Mouse (Mus musculus) R1 (cell line): Measurements from ENCODE around the gene Prdm10.

Experiments used
- DNase-seq: peaks from one replicate; pipeline ENCODE4 v3.0.0-alpha.2; 2018; ENCODE audit warnings: low read depth, low spot score

Prdm10 gene

DNA sequence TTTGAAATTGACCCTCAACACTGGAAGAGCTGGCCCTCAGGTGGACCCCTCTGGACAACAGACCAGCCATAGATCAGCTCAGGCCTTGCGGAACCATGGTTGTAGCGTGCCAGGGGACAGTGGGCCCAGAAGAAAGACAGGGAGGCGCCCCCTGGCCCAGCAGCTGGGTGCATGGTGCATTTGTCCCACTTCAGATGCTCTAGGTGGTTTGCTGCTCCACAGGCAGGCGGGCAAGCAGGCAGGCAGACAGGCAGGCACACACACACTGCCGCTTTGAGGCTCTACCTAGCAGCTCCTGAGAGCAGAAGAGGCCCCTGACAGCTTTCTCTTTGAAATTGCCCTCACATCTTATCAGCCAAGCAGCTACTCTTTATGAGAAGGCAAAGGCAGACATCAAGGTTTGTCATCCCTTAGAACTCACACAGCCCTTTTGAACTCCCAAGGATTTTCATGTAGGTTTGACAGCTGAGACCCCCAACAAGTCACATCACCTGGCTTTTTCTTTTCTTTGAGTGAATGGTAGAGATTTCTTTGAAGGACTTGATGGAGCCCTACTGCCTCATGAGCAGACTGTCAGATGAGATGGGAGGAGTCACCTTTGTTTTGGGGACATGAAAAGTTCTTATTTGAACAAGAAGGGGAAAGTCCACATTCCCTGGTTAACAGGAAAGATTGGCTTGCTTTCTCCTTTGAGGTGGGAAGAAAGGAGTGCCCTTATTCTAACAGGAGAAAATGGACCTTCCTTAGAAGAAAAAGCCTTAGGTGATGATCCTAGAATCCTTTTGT is 21.4 kb downstream of the Prdm10 start:
- DNase-seq: no peak

DNA sequence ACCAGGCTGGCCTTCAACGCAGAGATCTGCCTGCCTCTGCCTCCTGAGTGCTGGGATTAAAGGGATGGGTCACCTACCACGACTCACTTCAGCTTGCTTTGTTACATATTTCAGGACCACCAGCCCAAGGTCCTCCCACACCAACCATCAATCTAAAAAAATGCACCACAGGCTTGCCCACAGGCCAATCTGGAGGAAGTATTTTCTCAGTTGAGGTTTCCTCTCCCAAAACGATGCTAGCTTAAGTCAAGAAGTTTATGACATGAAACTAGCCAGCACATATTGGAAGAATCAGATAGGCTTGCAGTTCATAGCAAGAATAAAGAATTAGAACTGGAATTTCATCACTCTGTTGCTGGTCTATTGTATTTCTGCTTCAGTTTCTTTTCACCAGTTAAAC is 24.0 kb downstream of the Prdm10 start:
- DNase-seq: no peak

DNA sequence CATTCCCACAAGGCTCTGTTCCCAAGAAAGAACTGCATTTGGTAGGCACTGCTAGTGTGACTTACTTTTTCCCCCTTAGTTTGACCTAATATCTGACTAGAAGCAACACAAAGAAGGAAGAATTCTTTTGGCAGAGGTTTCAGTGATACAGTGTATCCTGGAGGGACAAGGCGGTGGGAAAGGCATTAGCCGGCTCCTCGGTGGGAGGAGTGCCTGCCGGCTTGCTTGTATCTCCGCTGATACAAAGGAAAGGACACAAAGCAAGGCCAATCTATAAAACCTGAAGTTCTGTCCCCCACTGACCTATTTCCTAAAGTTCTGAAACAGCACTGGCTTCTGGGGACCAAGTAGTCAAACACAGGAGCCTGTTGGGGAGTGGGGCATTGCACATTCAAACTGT is 24.8 kb downstream of the Prdm10 start:
- DNase-seq: no peak

DNA sequence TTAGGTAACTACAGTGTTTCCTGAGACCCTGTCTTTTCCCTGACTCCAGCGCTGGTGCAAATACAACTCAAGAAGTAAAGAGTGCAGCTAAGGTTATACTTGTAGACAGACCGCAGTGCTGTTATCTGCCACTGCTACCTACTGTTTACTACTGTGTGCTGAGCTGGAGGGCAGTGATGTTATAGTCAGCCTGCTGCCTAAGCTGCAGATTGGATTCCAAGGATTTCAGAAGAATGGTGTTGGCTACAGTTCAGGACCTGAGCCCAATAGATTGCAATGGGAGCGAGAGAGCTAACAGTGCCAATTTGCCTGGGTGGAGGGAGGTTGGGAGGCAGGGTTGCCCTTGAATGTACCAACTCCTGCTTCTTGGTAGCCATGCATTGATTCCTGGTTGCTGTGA is 25.5 kb downstream of the Prdm10 start:
- no peak for DNase-seq

DNA sequence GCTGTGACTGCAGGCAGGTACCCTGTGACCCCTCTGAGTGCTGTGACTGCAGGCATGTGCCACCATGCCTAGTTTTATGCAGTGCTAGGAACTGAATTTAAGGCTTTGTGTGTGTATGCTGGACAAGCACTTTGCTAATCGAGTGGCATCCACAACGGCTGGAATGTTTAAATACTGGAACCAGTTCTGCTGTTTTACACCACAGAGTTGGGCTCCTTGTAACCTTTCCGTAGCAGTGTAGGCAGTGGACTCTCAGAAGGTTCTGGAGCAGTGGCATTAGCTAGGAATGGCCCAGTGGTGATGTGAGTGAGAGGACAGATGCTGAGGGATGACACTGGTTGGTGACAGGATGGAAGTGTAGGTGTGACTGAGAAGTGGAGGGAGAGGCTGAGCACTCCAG is 26.9 kb downstream of the Prdm10 start:
- DNase-seq: no peak

DNA sequence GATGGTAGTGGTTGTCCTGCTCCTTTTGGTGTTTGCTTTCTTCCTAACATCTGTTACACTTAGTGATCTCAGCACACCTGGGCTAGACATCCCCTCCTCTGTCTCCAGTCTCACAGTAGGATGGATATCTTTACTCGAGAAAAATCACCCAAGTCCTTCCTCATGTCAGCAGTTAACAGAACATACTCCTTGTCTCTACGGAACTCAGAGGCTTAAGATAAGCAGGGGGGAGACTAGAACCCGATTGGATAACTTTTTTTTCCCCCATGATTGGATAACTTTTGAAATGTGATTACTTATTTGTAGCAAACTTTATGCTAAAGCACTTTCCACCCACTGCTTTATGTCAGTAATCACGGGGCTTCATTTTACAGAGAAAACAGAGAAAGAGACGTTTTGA is 28.7 kb downstream of the Prdm10 start:
- no peak for DNase-seq

DNA sequence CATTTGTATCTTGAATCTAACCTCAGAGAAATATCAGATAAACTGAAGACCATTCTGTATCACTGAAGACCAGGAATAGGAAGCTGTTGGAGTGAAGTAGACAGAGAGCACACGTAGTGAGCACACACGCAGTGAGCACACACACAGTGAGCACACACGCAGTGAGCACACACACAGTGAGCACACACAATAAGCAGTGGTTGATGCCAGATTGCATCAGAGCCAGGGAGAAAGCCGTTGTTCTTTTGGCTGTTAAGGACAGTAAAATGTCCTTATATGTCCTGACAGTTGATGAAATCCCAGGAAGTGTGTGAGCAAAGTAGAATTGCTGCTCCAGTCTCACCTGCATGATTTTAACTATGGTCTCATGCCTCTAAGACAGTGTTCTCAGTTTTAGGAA is 30.3 kb downstream of the Prdm10 start:
- DNase-seq: no peak

DNA sequence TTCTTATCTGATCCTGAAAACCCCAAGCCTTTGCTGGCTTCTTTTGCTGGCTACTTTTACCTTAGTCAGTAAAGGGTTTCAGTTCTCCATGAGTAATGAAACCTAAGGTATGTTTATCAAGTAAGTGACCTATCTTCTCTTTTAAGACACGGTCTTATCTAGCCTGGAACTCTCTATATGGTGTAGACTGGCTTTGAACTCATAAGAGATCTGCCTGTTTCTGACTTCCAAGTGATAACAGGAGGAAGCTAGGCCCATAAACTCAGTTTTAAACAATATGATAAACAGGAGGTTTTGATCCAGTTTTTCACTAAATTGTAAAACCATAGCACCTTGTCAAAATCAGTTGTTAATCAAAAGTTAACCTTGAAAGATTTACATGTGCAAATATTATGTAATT is 33.5 kb downstream of the Prdm10 start:
- no peak for DNase-seq

DNA sequence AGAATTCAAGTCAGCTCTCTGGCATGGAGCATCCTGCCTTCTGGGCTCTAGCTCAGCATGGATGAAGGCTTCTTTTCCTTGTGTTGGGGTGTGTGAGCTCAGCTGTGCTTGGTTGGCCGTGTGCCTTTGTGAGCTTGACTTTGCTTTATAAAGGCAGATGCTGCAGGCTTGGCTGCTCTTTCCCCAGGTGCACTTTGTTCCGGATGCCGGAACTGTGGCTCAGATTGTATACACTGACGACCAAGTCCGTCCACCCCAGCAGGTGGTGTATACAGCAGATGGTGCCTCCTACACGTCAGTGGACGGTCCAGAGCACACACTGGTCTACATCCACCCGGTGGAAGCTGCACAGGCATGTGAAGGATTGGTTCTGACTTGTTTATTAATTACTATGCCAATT is 35.6 kb downstream of the Prdm10 start:
- peak; percentile 76 for DNase-seq

DNA sequence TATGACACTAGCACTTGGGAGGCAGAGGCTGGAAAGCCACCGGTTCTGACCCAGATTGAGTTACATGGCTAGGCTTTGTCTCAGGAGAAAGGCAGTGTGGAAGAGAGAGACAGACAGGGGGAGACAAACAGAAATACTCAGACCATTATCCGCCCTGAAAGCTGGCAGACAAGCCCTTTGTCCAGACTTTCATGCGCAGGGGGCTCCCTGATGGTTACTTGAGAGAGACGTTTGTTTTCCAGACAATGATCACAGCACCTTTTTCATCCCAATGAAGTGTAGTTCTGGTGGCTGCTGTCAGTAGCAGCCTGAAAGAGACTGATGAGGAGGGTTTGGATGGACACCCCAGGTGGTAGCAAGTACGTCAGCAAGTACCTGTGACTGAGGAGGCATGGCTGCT is 38.6 kb downstream of the Prdm10 start:
- DNase-seq: peak; percentile 58

DNA sequence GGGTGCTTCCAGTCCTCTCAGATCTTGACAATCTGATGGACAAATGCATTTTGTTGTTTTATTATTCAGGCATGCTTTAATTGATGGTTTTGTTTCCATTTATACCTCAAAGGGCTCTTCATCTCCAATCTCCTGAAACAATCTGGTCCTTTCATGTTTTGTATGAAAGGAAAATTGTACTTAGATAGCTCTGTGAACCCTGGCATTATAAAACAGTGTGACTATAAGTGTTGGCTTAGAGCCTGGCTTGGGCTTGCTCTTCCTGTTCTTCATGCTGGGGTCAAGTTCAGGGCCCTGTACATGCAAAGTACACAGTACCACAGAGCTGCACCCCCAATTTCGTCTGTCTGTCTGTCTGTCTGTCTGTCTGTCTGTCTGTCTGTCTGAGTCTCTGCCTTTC is 40.4 kb downstream of the Prdm10 start:
- no peak for DNase-seq

DNA sequence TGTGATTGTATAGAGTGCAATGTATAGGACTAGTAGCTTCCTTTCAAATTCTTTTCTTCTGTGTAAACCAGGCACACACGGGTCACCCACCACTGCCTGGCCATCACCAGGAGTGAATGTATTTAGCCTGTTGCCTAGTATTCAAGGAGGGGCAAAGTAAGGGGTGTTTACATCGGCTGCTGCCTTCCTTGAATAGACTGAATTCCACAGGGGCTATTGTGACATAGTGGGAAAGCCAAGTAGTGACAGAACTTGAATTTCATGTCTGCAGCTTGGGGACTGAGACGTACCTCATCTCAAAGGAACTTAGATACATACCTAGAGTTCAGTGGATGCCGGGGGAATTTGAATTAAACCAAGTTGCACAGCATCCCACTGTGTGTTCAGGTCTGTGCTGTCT is 41.2 kb downstream of the Prdm10 start:
- peak; percentile 23 for DNase-seq

DNA sequence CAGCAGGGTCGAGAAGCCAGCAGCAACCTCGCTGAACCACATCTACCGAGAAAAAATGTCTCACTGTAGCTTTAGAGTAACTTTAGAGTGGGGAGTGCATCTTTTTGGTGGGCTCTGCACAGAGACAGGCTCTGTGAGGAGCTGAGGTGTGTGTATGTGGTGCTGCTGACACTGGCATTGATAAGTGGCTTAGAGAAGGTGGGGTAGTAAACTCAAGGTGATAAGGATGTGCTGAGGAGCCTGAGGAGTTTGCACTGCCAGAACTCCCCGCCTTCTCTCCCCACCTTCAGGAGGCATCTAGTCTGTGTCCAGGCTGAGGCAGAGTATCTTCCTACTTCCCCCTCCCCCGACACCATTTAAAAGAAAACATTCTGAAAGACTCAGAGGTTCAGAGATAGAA is 41.8 kb downstream of the Prdm10 start:
- DNase-seq: no peak

DNA sequence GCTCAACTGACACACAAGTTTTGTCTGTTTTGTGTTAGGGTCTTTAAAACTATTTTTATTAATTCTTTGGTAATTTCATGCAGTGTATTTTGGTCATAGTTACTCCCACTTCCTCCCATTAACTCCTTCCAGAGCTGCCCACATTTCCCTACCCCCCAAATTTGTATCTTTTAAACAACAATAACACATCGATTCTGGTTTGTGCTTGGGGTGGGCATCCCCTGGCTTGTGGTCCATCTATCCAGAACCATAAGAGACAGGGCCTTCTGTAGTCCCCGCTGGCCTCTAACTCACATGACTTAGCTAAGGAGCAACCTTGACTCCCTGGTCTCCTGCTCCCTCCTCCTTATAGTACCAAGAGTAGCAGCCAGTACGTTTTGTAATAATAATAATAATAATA is 50.5 kb downstream of the Prdm10 start:
- DNase-seq: no peak

DNA sequence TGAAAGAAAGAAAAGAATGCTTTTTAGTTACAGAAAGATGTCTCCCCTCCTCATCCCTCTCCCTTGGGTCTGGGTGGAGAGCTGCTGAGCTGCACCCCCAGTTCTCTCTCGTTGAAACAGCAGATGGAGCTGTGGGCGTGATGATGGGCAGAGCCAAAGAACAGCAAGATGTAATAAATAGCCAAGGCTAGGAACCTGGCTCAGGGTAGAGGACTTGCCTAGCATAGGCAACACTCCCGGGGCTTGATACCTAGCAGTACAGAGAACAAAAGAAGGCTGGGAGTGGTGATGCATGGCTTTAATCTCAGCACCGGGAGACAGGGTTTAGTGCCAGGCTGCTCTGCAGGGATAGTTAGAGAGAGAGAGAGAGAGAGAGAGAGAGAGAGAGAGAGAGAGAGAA is 50.9 kb downstream of the Prdm10 start:
- no peak for DNase-seq

DNA sequence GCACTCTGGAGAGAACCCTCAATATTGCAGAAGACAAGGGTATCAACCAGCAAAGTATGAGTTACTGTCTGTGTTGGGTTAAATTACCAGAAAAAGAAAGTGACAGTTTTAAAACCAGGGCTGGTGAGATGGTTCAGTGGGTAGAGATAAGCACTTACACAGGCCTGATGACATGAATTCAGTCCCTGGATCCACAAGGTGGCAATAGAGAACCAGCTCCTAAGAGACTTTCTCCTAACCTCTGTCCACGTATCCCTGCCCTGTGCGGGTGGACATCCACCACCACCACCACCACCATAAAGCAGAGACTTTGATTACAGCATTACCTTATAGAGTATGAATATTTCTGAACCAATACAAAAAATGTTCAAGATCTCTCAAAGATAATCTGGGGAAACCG is 51.6 kb downstream of the Prdm10 start:
- DNase-seq: peak; percentile 33

DNA sequence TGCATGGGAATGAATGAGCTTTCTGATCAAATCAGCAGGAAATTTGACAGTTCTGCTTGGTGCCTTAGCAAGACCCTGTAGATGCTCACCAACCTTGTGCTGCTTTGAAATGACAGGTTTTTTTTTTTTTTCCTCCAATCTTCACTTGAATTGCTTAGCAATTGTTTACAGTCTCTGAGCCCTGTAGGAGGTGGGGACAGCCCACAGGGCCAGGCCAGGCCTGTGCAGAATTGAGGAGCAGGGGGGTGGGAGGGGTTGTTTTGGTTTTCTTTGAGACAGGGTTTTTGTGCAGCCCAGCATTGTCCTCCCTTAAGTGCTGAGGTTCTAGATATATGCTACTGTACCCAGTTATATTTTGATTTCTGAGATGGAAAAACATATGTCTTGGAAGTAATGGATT is 52.5 kb downstream of the Prdm10 start:
- DNase-seq: no peak

DNA sequence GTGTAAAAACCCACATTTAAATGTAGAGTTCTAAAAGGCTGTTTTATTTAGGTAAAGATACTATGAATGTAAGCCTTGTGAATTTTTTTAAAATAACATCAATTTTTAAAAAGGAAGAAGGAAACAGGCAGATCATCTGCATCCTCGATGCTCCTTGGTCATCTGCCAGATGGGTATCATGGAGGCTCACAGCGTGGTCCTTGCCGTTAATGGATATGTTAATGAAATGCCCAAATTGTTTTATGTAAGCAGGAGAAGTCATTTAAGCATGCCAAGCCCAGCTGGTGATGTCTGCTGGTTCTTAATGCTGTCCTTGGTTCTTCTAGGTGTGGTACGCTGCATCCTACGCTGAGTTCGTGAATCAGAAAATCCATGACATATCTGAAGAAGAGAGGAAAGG is 54.7 kb downstream of the Prdm10 start:
- no peak for DNase-seq

DNA sequence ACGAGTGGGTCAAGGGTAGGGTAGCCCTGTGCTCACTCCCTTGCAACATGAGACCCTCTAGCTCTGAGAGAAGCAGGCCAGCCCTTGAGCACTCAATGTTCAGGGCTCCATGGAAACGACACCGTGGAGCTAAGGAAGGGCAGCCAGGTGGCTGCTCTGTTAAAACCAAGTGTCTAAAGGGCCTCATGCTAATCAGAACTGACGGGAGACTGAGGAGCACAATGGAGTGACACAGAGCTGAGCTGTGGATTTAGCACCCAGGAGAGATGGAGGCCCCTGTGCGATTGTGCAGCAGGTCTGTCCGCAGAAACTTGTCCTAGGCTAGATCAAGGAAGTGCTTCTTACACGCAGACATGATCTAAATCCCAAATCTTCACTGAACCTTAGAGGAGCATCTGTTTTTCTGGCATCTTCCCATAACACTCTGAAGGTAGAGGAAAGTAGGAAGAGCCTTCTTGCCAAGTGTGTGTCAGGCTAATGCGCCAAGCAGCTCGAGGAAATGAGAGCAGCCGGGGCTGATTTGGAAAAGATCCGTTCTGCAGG is 64.0 kb downstream of the Prdm10 start:
- DNase-seq: peak; percentile 48

DNA sequence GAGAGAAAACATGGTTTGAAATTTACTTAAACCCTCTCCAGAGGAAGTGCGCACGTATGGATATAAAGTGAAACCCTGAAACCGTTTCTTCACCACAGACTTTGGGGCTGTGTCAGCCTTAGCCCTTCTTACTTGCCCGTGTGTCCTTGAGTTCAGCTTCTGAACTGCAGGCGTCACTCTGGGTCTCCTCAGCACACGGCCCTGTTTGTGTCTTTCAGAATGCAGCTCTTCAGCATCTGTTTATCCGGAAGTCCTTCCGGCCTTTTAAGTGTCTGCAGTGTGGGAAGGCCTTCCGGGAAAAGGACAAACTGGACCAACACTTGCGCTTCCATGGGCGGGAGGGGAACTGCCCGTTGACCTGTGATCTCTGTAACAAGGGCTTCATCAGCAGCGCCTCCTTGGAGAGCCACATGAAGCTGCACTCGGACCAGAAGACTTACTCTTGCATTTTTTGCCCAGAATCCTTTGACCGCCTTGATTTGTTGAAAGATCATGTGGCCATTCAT is 66.3 kb downstream of the Prdm10 start:
- peak; percentile 60 for DNase-seq

DNA sequence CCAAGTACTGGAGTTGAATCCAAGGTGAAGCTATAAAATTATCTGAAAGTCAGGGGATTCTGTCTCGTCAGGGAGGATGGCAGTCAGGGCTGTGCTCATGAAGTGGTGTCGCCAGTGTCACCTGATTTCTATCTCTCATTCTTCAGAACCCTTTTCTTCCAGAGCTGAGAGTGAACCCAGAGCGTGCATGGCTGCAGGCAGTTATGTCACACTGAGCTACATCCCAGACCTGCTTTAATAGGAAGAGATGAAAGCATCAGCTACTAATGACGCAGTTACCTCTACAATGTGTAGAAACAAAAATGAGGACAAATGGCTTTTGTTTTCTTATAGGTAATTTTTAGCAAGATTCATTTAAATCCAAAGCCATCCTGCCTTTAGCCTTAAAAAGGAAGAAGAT is 68.1 kb downstream of the Prdm10 start:
- no peak for DNase-seq

DNA sequence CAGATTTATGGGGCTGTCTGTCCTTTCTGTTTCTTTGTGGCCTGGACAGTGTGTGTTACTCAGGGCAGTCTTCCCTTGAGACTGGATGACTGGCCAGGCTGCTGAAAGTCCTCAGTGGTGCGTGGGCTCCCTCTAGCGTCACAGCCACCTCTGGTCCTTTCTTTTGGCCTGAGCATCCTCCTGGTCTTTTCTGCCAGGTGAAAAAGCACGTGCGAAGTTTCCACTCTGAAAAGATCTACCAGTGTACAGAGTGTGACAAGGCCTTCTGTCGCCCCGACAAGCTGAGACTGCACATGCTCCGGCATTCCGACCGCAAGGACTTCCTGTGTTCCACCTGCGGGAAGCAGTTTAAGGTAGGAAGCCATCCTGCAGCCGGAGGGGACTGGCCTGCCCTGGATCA is 68.6 kb downstream of the Prdm10 start:
- peak; percentile 68 for DNase-seq

DNA sequence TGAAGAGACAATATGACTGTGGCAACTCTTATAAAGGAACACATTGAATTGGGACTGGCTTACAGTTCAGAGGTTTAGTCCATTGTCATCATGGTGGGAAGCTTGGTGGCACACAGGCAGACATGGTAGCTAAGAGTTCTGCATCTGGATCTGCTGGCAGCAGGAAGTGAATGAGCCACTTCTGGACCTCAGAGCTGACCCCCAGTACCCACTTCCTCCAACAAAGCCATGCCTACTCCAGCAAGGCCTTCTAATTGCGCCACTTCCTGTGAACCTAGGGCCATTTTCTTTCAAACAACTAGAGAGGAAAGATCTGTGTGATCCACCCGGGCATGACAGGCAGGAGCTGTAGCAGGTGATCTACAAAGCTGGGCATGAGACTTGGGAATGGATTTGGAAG is 72.4 kb downstream of the Prdm10 start:
- DNase-seq: no peak

DNA sequence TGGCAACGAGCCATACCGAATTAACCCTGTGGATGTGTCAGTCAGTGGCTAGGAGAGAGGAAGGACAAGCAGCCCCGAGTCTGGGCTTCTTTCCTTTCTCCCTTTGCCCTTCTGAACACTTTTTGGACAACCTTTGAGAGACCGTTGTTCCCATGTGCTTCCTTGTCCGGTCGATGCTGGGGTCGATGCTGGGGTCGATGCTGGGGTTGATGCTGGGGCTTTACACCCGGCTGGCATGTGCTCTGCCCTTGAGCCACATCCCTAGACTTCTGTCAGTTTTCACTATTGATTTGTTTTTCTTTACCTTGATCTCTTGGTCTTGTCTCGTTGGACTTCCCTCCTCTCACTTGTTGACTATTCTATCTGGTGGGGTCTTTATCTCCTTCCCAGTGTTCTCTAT is 73.2 kb downstream of the Prdm10 start:
- DNase-seq: no peak
